Mouse (Mus musculus) hindbrain, embryonic 13.5 days (tissue): Measurements from ENCODE around the gene Slit2. TPM values are rescaled to one million over a fixed set of nuclear protein-coding genes. Genes with fewer than 3 reads are reported as not detected.

Experiments used
- ATAC-seq: fragments of 200-750 bp; cut with Nextera tagmentation; 2 replicates; pipeline ENCODE4 v1.8.0; 2017; ENCODE audit warnings: moderate TSS enrichment; ENCODE audit not compliant: low FRiP score
- H3K27ac ChIP-seq: fragments of 300-500 bp; sonication (generic); 2 replicates; pipeline ENCODE4 v1.5.1; 2015; ENCODE audit warnings: inconsistent platforms, mild to moderate bottlenecking, moderate library complexity
- H3K27me3 ChIP-seq: fragments of 300-500 bp; sonication (generic); 2 replicates; pipeline ENCODE4 v1.6.1; 2015; ENCODE audit warnings: mild to moderate bottlenecking, inconsistent platforms
- H3K36me3 ChIP-seq: fragments of 300-500 bp; sonication (generic); 2 replicates; pipeline ENCODE4 v1.6.1; 2015; ENCODE audit warnings: mild to moderate bottlenecking, inconsistent platforms
- H3K4me1 ChIP-seq: fragments of 300-500 bp; sonication (generic); replicated peaks from 2 replicates; pipeline ENCODE4 v1.6.1; 2015; ENCODE audit warnings: inconsistent platforms
- H3K4me2 ChIP-seq: fragments of 300-500 bp; sonication (generic); 2 replicates; pipeline ENCODE4 v1.6.1; 2015; ENCODE audit warnings: inconsistent platforms, mild to moderate bottlenecking, moderate library complexity
- H3K4me3 ChIP-seq: fragments of 300-500 bp; sonication (generic); 2 replicates; pipeline ENCODE4 v1.5.1; 2015; ENCODE audit warnings: mild to moderate bottlenecking, inconsistent platforms
- H3K9ac ChIP-seq: fragments of 300-500 bp; sonication (generic); 2 replicates; pipeline ENCODE4 v1.6.1; 2015; ENCODE audit warnings: mild to moderate bottlenecking, inconsistent platforms
- H3K9me3 ChIP-seq: fragments of 300-500 bp; sonication (generic); 2 replicates; pipeline ENCODE4 v1.6.1; 2016; ENCODE audit warnings: inconsistent platforms
- WGBS: fragments of 180-500 bp; shearing (Covaris S2); methylation state at CpG from one replicate; pipeline ENCODE4 v1.1.7; 2015; 5-methylcytosine and 5-hydroxymethylcytosine counted together
- polyA plus RNA-seq: library from polyadenylated mRNA; unstranded; fragments of >200 nt; fragmentation: Nextera tagmentation; extraction: Ambion mirVana; gene quantifications from 2 replicates; pipeline ENCODE4 v1.2.1, GENCODE M21; 2015

Gene Slit2
- polyA plus RNA-seq, 1 experiment from 2014 or later: 41.8 TPM

- 0 out of 2 replicates have a peak, but pooled peaks cover 4% of the 10 kb centered on the region for H3K36me3 ChIP-seq
- no peak overlapping the region for H3K4me3 ChIP-seq
- no peaks in the 10 kb centered on the region for H3K27me3 ChIP-seq
- H3K9me3 ChIP-seq: no peaks in the 10 kb centered on the region
- no peak overlapping the region for H3K9ac ChIP-seq
- no peak for ATAC-seq
- H3K27ac ChIP-seq: no peak overlapping the region
- peaks cover 18% of the 10 kb centered on the region for H3K4me1 ChIP-seq
- 73% methylated on average over 4 of the region's 4 CpGs for WGBS
- H3K4me2 ChIP-seq: no peak overlapping the region
These were observed 8.0 kb downstream of the Slit2 start for GRCm38 (mm10) chr5:47990926-47991325.

GRCm38 (mm10) chr5:48003708-48004415 is 20.9 kb downstream of the Slit2 start:
- no peak for ATAC-seq
- Histone ChIP-seq H3K27ac (no peak overlapping the region), H3K4me1 (peaks cover 5% of the 10 kb centered on the region), H3K4me3 (no peak overlapping the region), H3K27me3 (no peaks in the 10 kb centered on the region), H3K36me3 (peaks cover 3% of the 10 kb centered on the region; the same call in 1 of the 2 replicates), H3K4me2 (no peak overlapping the region), H3K9me3 (no peaks in the 10 kb centered on the region), H3K9ac (no peak overlapping the region)
- WGBS: 70% methylated on average over 12 of the region's 12 CpGs

GRCm38 (mm10) chr5:48005533-48005932 is 22.6 kb downstream of the Slit2 start:
- peaks cover 5% of the 10 kb centered on the region for H3K4me1 ChIP-seq
- 43% methylated on average over 9 of the region's 9 CpGs for WGBS
- no peaks in the 10 kb centered on the region for H3K9me3 ChIP-seq
- 0 out of 2 replicates have a peak, but pooled peaks have one; percentile 21 for ATAC-seq
- H3K4me3 ChIP-seq: no peak overlapping the region
- H3K27me3 ChIP-seq: no peaks in the 10 kb centered on the region
- no peak overlapping the region for H3K27ac ChIP-seq
- no peaks in the 10 kb centered on the region for H3K36me3 ChIP-seq
- no peak overlapping the region for H3K9ac ChIP-seq
- no peak overlapping the region for H3K4me2 ChIP-seq

- no peaks in the 10 kb centered on the region for H3K36me3 ChIP-seq
- H3K27me3 ChIP-seq: no peaks in the 10 kb centered on the region
- no peak overlapping the region for H3K4me2 ChIP-seq
- ATAC-seq: no peak
- H3K9me3 ChIP-seq: no peaks in the 10 kb centered on the region
- H3K4me3 ChIP-seq: no peak overlapping the region
- no peak overlapping the region for H3K9ac ChIP-seq
- peaks cover 5% of the 10 kb centered on the region for H3K4me1 ChIP-seq
- no peak overlapping the region for H3K27ac ChIP-seq
These were observed 23.1 kb downstream of the Slit2 start for GRCm38 (mm10) chr5:48006059-48006458.

GRCm38 (mm10) chr5:48023441-48023840 is 40.5 kb downstream of the Slit2 start:
- H3K4me1 ChIP-seq: no peaks in the 10 kb centered on the region
- H3K27ac ChIP-seq: no peak overlapping the region
- no peak overlapping the region for H3K4me2 ChIP-seq
- no peaks in the 10 kb centered on the region for H3K9me3 ChIP-seq
- no peaks in the 10 kb centered on the region for H3K27me3 ChIP-seq
- H3K36me3 ChIP-seq: no peaks in the 10 kb centered on the region
- ATAC-seq: no peak
- 87% methylated on average over 4 of the region's 4 CpGs for WGBS
- H3K9ac ChIP-seq: no peak overlapping the region
- H3K4me3 ChIP-seq: no peak overlapping the region

- no peak overlapping the region for H3K4me2 ChIP-seq
- ATAC-seq: no peak
- H3K9ac ChIP-seq: no peak overlapping the region
- H3K36me3 ChIP-seq: no peaks in the 10 kb centered on the region
- no peaks in the 10 kb centered on the region for H3K9me3 ChIP-seq
- WGBS: 81% methylated on average over 1 of the region's 1 CpGs
- no peaks in the 10 kb centered on the region for H3K27me3 ChIP-seq
- no peak overlapping the region for H3K27ac ChIP-seq
- H3K4me1 ChIP-seq: no peaks in the 10 kb centered on the region
- no peak overlapping the region for H3K4me3 ChIP-seq
These were observed 51.9 kb downstream of the Slit2 start for GRCm38 (mm10) chr5:48034875-48035274.

- no peak overlapping the region for H3K4me3 ChIP-seq
- ATAC-seq: no peak; the same call in 1 of the 2 replicates
- H3K27ac ChIP-seq: no peak overlapping the region
- no peak overlapping the region for H3K4me2 ChIP-seq
- no peaks in the 10 kb centered on the region for H3K4me1 ChIP-seq
- H3K9me3 ChIP-seq: no peaks in the 10 kb centered on the region
- no peaks in the 10 kb centered on the region for H3K27me3 ChIP-seq
- H3K9ac ChIP-seq: no peak overlapping the region
- WGBS: 35% methylated on average over 5 of the region's 5 CpGs
- H3K36me3 ChIP-seq: no peaks in the 10 kb centered on the region
These were observed 55.1 kb downstream of the Slit2 start for GRCm38 (mm10) chr5:48038033-48038432.

GRCm38 (mm10) chr5:48048986-48049751 is 66.2 kb downstream of the Slit2 start:
- no peak overlapping the region for H3K9ac ChIP-seq

GRCm38 (mm10) chr5:48050637-48051314 is 67.8 kb downstream of the Slit2 start:
- Histone ChIP-seq H3K36me3 (no peaks in the 10 kb centered on the region), H3K9ac (no peak overlapping the region), H3K4me2 (no peak overlapping the region), H3K4me3 (no peak overlapping the region), H3K4me1 (peaks cover 16% of the 10 kb centered on the region; the same call in 1 of the 2 replicates), H3K27me3 (no peaks in the 10 kb centered on the region), H3K9me3 (no peaks in the 10 kb centered on the region), H3K27ac (no peak overlapping the region)
- ATAC-seq: no peak
- 45% methylated on average over 5 of the region's 5 CpGs for WGBS

More at GRCm38 (mm10) chr5:48048986-48049751, 66.2 kb downstream of the Slit2 start:
- Histone ChIP-seq H3K9me3 (no peaks in the 10 kb centered on the region), H3K27me3 (no peaks in the 10 kb centered on the region), H3K36me3 (no peaks in the 10 kb centered on the region), H3K4me3 (no peak overlapping the region), H3K4me1 (peaks cover 16% of the 10 kb centered on the region; the same call in 1 of the 2 replicates), H3K27ac (no peak overlapping the region; the same call in 1 of the 2 replicates), H3K4me2 (no peak overlapping the region)
- ATAC-seq: no peak
- WGBS: 35% methylated on average over 8 of the region's 8 CpGs

- Histone ChIP-seq H3K4me1 (peaks cover 4% of the 10 kb centered on the region; the same call in 1 of the 2 replicates), H3K9me3 (no peaks in the 10 kb centered on the region), H3K36me3 (no peaks in the 10 kb centered on the region), H3K4me2 (peak overlapping the region; percentile 26; the same call in 1 of the 2 replicates), H3K27me3 (no peaks in the 10 kb centered on the region), H3K9ac (no peak overlapping the region), H3K27ac (no peak overlapping the region; the same call in 1 of the 2 replicates), H3K4me3 (no peak overlapping the region)
- 48% methylated on average over 10 of the region's 10 CpGs for WGBS
- ATAC-seq: peak; percentile 80; the same call in 1 of the 2 replicates
These were observed 75.7 kb downstream of the Slit2 start for GRCm38 (mm10) chr5:48058612-48059011.

- H3K4me1 ChIP-seq: peaks cover 4% of the 10 kb centered on the region; the same call in 1 of the 2 replicates
- no peaks in the 10 kb centered on the region for H3K9me3 ChIP-seq
- H3K27ac ChIP-seq: no peak overlapping the region
- no peak overlapping the region for H3K4me2 ChIP-seq
- no peaks in the 10 kb centered on the region for H3K36me3 ChIP-seq
- ATAC-seq: no peak
- no peak overlapping the region for H3K9ac ChIP-seq
- no peak overlapping the region for H3K4me3 ChIP-seq
- H3K27me3 ChIP-seq: no peaks in the 10 kb centered on the region
- 42% methylated on average over 2 of the region's 2 CpGs for WGBS
These were observed 77.8 kb downstream of the Slit2 start for GRCm38 (mm10) chr5:48060715-48061114.

- WGBS: 47% methylated on average over 1 of the region's 1 CpGs
- Histone ChIP-seq H3K27ac (no peak overlapping the region), H3K4me3 (no peak overlapping the region), H3K27me3 (no peaks in the 10 kb centered on the region), H3K9me3 (no peaks in the 10 kb centered on the region), H3K4me2 (no peak overlapping the region), H3K9ac (no peak overlapping the region), H3K4me1 (peaks cover 6% of the 10 kb centered on the region), H3K36me3 (no peaks in the 10 kb centered on the region)
- ATAC-seq: no peak
These were observed 95.8 kb downstream of the Slit2 start for GRCm38 (mm10) chr5:48078730-48079129.
